Mouse (Mus musculus) spleen, postnatal 36 days (tissue): Measurements from ENCODE around the gene Olfml3.

ENCODE experiments used
- DNase-seq, 2 experiments: peaks; one replicate each; pipeline ENCODE4 v3.0.0; 2022; ENCODE audit warnings: low spot score in 2 of 2, mixed read lengths in 1 of 2

Olfml3 gene

DNA sequence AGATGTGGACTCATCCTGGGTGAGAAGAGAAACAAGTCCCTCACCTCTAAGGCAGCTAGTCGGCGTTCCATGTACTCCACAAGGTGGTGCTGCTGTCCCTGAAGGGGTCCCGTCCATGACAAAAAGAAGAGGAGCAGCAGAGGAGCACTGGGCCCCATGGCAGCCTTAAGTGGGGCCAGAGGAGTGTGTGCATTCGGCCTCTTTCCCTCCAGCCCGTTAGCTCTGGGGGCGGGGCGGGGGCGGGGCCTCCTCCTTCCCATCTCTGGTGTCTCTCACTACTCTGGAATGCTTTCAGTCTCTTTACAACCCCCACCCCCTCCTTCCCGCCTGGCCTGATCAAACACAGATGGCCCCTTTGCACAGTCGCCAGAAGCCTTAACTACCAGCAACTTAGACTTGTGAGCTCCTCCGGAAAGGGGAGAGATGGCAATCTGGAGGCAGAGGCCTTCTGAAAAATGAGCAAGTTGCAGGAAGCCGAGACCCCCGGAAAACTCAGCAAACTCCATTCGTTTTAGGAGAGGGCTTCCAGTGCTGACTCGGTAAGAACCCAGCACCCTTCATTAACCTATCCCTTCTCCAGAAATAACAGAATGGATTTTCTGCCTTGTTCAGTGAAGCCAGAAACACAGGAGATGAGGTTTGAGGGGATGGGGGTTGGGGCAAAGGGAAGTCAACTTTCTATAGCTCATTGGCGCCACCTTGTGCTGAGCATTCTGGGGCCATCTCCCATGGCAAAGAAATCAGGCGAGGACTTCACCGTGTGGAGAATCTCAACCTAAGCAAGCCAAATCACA lies at the start of gene Olfml3:
Olfml3 (minus strand) TSS at position 224 of the 794 bp plus-strand sequence.
- DNase-seq: peak; percentile 75 to 81

DNA sequence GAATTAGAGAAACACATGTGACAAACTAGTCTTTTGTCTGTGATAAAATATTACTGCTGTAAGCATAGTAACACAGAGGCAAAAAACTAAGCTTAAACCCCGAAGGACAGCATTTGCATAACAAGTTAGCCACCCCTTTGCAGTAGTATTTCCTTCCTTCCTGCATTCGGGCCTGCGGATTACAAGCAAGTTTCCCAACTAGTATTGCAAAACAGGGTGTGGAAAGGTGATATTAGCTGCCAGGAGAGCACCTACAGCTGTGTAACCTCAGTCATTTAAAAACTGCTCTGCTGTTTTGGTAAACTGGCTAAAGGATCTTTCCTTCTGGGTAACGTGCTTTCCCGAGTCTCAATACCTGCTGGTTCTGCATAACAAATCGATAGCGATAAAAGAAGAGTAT lies 49.4 kb upstream of the Olfml3 start:
- DNase-seq: peak; percentile 48 to 59

DNA sequence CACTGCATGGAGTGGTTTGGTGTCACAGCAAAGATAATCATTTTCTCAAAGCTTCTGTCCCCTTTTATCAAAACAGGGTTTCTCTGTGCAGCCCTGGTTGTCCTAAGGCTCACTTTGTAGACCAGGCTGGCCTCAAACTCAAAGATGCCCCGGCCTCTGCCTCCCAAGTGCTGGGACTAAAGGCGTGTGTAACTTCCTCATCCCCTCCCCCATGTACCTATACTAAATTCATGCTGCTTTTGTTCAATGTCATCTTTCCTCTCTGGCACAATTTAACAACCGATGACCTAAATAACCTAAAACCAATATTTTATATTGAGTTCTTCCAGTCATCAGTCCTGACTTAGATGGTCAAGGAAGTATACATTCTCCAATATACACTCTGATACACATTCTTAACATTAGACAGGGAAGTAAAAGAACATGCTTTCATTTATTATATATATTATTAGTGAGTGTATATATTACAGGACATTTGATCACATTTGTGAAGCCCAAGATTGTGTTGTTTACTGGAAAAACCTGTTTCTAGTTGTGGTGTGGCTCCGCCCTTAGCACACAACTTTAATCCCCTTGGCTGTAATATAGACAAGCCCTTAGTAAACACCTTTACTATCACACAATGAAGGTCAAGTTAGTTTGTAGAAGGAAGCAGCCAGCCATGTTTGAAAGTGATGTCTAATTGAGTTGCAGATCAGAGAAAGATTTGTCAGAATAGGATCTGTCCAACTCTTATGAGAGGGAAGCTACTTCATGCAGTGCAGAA lies 45.2 kb upstream of the Olfml3 start:
- DNase-seq: peak in 1 of 2 experiments; percentile 45

DNA sequence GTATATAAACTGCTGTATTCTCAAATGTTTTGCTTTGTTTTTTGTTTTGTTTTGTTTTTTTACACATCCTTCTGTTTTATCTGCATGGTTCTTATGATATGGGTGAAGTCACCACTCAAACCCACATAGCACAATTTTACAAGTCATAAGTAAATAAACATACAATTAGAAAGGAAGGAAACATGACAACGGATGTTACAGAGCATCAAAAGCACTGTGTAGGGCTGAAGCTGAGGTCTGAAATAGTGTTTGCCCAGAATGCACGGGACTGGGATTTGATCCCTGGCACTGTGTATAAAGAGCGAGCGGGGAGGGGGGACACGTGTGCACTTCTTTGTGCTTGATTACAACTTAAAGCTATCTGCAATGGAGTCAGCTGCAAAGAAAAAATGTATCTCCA lies 43.0 kb upstream of the Olfml3 start:
- DNase-seq: no peak

DNA sequence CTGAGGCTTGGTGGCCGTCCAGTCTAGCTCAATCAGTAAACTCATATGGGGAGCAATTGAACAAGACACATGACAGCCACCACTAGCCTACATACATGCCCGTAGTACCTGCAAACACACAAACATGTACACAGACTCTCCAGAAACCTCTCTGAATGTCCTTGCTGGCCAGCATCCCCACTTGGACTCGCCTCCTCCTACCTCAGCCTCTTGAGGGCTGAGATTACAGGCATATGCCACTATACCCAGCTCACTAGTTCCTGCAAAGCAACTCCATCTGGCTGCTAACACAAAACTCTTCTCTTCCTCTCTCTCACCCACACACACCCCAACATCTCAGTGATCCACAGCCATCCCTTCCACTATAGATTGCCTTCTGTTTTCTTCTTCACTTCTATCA lies 42.5 kb upstream of the Olfml3 start:
- DNase-seq: no peak

DNA sequence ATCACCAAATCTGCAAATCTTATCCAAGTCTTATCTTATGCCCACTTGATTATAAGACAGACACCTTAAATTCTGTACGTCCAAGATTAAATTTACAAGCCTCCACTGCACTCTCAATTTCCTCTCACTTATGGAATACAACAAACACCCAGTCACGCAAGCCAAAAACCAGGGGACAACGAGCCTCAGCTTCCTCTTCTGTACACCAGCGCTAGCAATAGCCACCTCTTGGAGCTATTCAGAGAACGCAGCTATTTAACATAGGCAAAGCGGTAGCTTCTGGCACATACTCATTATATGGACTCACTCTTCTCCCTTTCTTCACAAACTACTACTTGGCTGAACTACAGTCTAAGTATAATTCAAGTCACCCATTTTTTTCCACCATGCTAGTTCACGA lies 41.4 kb upstream of the Olfml3 start:
- no peak for DNase-seq

DNA sequence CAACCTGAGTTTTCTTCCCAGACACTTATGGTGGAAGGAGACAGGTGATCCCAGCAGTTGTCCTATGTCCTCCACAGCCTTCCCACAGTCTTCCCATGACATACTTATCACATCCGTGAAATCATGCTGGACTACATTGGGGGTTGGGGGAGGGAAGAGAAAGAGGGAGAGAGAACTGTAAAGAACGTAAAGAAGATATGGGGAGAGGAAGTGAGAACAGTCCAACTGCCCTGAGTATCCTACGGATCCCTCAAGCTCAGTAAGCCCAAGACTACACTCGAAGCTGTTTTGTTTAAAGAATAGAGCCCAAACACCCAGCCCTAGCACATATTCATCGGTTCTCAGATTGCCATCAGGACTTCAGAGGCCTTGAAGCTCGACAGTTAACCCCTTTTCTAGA lies 40.9 kb upstream of the Olfml3 start:
- no peak for DNase-seq

DNA sequence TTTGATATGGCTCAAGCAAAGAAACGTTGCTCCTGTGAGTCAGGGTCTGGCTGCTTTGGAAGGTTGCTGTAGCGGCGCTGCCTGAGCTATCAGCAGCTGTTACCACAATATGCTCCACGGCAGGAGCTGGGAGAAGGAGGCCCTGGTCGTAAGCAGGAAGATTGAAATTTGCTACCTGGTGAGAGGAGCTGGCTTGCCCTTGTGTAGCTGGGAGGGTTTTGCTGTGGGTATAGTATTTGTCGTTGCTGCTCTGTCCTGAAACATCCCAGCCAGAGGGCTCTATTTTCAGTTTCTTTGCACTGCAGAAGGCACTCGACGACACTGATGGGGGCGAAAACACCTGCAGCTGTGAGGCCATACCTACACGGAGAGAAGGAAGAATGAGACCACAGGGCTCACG lies 40.1 kb upstream of the Olfml3 start:
- DNase-seq: no peak

DNA sequence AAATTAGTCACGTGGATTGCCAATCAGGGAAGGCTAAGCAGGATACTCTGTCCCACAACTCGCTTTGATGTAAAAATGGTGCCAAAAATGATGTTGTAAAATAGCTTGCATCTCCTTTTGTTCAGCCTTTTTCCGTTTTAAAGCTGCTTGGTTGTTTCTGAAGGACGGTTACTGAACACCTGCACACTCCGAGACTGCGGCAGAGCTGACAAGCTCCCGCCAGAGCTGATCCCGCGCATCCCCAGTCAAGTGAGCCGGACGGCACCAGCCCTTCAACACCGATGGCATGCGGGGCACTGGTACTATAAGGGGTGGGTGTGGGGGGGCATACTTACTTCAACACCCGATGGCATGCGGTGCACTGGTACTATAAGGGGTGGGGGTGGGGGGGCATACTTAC lies 36.2 kb upstream of the Olfml3 start:
- no peak for DNase-seq

DNA sequence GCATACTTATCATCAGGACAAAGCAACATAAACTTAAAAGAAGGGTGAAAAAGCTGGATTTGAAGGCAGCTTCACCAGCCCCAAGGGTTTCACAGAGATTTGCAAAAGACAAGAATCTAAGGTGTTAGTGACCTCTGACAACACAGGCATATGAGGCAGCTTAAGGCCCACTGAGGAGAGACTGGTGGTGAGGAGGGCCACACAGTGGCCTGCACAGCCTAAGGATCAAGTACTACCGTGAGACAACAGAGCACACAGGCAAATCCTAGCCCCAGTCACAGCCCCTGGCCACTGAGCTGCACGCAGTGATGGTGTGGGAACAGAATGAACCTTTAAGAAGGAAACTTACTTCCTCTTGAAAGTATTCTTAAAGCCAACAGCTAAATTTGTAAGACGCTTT lies 35.7 kb upstream of the Olfml3 start:
- no peak for DNase-seq

DNA sequence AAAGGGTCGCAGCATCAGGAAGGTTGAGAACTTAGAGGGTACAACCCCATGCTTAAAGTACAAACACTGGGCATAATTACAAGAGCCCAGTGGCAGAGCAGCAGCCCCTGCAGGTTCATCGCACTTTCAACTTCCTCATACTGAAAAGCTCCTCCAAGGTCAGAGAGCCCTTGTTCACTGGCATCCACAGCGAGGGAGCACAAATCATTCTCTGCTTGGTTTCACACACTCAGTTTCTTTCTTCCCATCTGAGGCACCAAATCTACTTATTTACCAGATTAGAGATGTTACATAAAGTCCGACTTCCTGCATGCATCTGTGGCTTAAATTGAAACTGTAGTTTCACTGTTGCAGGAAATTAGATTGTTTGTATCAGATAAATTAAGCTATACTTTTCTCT lies 35.0 kb upstream of the Olfml3 start:
- peak; percentile 75 to 79 for DNase-seq

DNA sequence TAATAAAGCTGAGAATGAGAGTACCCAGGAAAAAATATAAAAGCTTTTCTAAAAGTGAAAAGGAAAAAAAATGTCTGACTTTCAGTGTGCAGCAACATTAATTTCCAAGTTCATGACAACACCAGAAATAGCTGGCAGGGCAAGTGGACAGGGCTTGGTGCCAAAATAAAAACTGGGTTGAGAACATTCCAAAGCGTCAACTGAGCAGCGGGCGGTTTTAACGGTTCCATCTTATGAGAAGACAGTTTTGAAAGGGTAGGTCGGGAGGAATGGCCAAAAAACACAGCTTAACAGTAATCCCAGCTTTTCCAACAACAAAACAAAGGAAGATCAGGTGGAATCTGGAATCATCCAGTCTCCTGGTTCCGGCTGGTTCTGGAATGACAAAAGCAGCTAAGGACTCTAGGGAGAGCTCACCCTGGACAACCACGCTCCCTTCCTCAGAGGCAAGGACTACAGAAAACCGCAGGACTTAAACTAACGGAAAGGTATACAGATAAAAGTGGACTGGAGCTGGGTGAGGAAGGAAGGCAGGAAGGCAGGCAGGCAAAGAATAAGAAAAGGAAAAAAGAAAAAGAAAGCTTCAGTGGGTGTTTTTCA lies 33.8 kb upstream of the Olfml3 start:
- no peak for DNase-seq

DNA sequence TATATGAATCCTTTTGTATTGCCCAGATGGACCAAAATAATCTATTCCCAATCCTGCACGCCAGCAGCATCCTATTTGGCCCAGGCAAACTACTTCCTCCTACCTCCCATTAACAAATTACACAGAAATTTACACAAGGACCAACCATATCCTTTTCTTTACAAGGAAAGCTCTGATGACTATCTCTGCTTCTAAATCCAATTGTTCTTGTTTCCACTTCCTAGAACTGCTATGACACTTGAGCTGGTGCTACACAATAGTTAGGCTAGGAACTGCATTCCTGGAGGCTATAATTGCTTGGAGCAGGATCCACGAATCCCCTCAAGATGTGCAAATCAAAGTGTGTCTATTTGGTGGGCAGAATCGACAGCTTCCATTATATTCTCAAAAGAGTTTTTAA lies 29.0 kb upstream of the Olfml3 start:
- no peak for DNase-seq

DNA sequence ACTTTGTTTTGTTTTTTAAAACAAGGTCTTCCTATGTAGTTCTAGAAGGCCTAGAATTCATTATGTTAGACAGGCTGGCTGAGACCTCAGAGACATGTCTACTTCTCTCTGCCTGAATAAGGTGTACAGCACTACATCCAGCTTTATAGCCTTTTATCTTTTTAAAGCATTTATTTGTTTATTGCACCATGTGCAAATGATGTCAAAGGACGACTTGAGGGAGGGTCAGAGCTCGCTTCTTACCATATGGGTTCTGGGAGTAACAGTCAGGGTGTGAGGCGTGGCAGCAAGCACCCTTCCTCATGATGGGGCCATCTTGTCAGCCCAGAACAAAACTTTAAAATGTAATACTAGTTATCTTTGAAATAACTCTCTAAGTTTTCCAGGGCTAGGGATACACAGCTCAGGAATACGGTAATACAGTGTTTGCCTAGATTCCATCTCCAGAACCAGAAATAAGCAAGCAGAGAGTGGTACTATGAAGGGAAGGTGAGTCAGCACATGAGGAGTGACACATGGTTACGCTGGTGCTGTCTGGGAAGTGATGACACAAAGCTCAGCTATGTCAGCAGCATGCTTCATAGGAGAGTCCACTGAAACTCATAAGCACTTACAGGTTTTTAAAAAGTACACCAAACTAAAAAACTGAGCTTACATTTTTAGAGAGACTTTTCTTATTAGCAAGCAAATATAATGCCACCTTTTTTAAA lies 21.6 kb upstream of the Olfml3 start:
- no peak for DNase-seq

DNA sequence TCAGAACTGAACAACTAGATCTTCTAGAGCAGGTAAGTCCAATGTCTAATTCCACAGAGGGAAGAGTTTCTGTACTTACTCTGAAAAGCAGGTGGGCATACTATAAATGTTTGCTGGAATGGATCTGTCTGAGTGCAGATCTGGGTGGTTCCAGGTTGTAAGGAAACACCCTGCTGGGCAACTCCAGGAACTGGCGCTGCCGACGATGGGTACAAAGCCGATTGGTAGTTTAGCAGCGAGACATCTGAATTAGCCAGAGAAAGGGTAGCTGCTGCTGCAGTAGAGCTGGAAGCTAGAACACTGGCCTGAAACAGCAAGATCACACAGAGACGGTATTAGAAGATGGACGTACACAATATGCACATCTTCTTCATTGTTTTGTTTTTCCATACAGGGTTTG lies 20.7 kb upstream of the Olfml3 start:
- no peak for DNase-seq

DNA sequence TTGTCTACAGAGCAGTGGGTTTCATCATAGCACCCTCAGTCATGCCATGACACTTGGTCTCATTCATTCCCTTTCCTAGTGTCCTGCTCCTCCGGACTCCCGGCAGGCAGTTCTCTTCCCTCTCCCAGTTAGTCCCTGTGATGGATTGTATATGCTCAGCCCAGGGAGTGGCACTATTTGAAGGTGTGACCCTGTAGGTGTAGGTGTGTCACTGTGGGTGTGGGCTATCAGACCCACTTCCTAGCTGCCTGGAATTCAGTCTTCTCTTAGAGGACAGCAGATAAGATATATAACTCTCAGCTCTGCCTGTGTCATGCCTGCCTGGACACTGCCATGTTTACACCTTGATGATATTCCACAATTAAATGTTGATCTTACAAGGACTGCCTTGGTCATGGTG lies 19.1 kb upstream of the Olfml3 start:
- DNase-seq: no peak

DNA sequence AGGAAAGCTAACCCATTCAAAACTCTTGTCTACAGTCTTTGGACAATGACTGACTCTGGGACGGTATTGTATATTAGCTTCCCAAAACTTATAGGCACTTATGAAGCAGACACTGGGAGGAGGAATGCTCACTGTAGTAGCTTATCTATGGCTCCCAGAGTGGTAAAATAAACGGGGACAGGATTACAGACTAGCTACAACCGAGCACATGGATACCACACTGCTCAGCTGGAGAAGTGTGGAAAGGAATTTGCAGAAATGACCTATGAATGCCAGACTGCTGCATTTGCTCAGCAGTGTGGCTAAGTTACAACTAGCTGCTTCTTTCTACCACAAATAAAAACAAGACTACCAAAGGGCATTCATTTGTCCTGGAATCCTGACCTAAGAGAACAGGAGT lies 17.6 kb upstream of the Olfml3 start:
- no peak for DNase-seq

DNA sequence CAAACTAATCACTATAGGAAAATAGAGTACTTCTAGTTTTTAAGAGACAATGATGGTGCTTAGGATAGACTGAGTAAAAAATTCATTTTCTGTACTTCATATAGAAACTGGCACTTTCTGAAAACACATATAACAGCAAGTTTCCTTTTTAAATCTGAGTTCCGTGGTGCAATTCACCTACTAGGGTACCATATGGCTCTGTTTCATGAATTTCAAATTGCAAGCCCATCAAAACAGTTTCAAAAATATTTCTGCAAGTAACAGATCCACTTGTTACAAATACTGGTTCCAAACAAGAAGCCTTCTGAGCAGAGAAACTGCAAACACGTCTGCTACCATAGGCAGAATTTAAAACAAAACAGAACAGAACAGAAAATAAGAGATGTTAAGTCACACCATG lies 13.8 kb upstream of the Olfml3 start:
- no peak for DNase-seq

DNA sequence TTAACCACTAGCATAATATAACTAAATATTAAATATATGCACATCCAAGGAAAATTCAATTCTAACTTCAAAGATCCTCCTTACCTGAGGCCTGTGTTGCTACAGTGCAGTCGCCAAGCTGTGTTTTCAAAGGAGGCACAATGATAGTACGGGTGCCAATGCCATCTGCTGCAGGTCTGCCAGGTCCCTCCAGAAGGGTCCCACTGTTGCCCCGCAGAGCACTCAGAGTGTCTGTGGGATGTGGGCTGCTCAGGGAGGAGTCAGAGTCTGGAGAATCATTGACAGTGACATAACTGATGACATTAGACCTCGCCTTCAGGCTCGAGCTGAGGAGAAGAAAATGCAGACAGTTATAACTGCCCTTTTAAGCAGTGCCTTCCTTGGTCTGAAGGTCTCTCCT lies 8.9 kb upstream of the Olfml3 start:
- DNase-seq: no peak

DNA sequence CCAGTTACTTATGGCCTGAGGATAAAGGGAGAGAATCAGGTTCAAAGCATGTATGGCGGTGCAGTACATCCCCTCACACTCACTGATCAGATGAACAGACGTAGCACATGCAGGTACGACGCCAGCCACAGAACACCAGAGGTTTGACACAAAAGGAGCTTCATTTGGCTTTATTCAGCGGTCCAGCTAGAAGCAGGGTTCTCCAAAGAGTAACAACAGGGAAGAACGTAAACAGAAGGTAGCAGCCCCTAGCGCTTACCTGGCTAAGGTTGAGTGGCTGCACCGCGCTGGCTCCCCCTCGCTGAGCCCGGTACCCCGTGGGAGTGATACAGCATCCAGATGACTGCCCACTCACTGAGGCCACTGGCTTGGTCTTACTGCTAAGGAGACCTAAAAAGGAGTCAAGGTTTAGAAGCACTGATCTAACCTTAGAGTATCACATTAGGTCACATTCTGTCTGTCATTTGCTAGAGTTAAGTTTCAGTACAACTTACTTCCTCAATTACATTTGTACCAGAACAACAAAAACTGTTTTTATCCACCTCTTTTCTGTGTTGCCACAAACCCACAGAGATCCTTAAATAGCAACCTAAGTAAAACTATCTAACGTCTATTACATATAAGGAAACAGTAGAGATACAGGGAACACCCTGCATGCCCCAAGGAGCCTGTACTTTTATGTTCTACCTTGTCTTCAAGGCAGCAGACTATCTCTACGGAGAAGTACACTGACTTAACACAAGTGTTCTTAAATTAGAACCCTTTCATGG lies 7.4 kb upstream of the Olfml3 start:
- peak; percentile 45 to 48 for DNase-seq

DNA sequence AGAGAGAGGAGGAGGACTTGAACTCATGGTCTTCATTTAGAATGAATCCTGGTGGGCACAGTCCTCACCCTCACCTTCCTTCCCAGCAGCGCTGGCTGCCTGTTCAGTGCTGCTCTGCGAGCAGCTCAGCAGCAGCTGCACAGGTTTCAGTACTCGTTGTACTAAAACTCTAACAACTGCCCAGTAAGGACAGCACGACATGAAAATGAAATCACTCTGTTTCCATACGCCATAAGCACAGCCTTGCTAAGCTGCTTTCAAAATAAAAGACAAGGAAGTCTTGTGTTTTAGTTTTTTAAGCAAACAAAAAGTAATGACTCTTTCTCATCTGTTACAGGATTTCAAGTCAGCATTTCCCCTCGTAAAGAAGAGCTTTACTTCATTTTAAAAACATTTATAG lies 5.4 kb upstream of the Olfml3 start:
- DNase-seq: no peak

DNA sequence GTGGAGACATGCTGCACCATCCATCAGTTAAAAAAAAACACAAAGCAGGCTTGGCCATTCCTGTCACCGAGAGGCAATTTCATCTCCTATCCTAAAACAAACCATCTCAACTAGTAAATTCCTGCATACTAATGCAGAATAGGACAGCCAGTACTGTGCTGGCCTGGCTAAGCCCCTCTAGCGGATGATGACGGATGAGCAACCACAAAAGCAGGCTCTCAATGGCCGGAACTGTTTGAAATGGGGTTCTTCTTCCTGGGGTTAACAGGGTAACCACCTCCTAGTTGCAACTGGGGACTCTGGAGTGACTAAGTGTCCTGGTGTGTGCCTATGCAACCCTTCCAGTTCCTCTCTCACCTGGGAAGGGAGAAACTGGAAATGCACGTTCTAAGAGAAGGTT lies 2.5 kb upstream of the Olfml3 start:
- DNase-seq: no peak
